ENCODE assay signal across 20 mouse cellular contexts in genomic region chr14:118193001-118193628, GRCm38 (mm10). TPM values are rescaled to one million over a fixed set of nuclear protein-coding genes. Genes with fewer than 3 reads are reported as not detected.
A peak's percentile ranks its signal among the peaks of the same experiment; 100 is the strongest.
DNase-seq lines count a peak whose midpoint lies in the region; ATAC-seq and TF ChIP-seq lines count a peak whose summit lies in the region.
"Had no signal": no experiment of that assay in that cellular context is flagged by ENCODE, and none has a peak within 500 bp of the region (broad histone marks: within the 10 kb centered on the region; RNA-seq: fewer than 3 reads in every experiment).

No protein-coding gene starts in this region.

- peaks cover 8% of the 10 kb centered on the region for H3K4me1 ChIP-seq in forebrain, embryonic 13.5 days
- peaks cover 28% of the 10 kb centered on the region for H3K4me1 ChIP-seq in midbrain, embryonic 13.5 days (replicated peaks)
- H3K4me1 ChIP-seq in kidney, embryonic 16.5 days (ENCODE audit: insufficient read depth, low read length) = no peaks in the 10 kb centered on the region
- H3K4me1 ChIP-seq: heart, embryonic 15.5 days had no signal

- no peak for DNase-seq in layer of hippocampus, adult 2 months (ENCODE audit: low spot score in 2 of 2)
- DNase-seq in layer of hippocampus, postnatal 10 days (ENCODE audit: low spot score in 2 of 2) = no peak
- DNase-seq in ZHBTc4 (ENCODE audit: low read depth, low spot score) = peak; percentile 54
- DNase-seq in cerebellum, adult 18-20 months = no peak
- no peak for DNase-seq in gastrocnemius, postnatal 10 days
- DNase-seq: cerebellum, adult 11-12 months; gastrocnemius, adult 2 months; heart, adult 18-20 months; kidney, adult 9 months; lung, adult 18-20 months; right cerebral cortex, postnatal 4 days; thymus, postnatal 4 days had no signal

- TF ChIP-seq CTCF in layer of hippocampus, adult 2 months (conservative IDR thresholded peaks at IDR 0.05) = peak; percentile 42

- H3K27ac ChIP-seq in layer of hippocampus, adult 2 months = no peak overlapping the region
- H3K27ac ChIP-seq in forebrain, embryonic 13.5 days = no peak overlapping the region
- H3K27ac ChIP-seq in midbrain, embryonic 13.5 days = peak overlapping the region; percentile 67
- no peak overlapping the region for H3K27ac ChIP-seq in kidney, embryonic 16.5 days (ENCODE audit: low read length)
- H3K27ac ChIP-seq: gastrocnemius, adult 2 months; heart, embryonic 15.5 days; neural tube, embryonic 15.5 days had no signal

- H3K4me3 ChIP-seq in layer of hippocampus, adult 2 months = no peak overlapping the region
- H3K4me3 ChIP-seq in forebrain, embryonic 13.5 days = no peak overlapping the region
- H3K4me3 ChIP-seq in midbrain, embryonic 13.5 days (replicated peaks) = no peak overlapping the region
- H3K4me3 ChIP-seq in kidney, embryonic 16.5 days (ENCODE audit: low read length) = no peak overlapping the region
- H3K4me3 ChIP-seq: gastrocnemius, adult 2 months; heart, embryonic 15.5 days; neural tube, embryonic 15.5 days had no signal

- H3K4me2 ChIP-seq in forebrain, embryonic 13.5 days = peak overlapping the region; percentile 26
- peak overlapping the region; percentile 37 for H3K4me2 ChIP-seq in midbrain, embryonic 13.5 days (replicated peaks)
- no peak overlapping the region for H3K4me2 ChIP-seq in kidney, embryonic 16.5 days (replicated peaks; ENCODE audit: low read depth, low read length)
- H3K4me2 ChIP-seq: heart, embryonic 15.5 days; neural tube, embryonic 15.5 days had no signal

- WGBS in forebrain, embryonic 13.5 days = 19% methylated on average over 10 of the region's 10 CpGs
- WGBS in midbrain, embryonic 13.5 days = 14% methylated on average over 10 of the region's 10 CpGs
- 51% methylated on average over 10 of the region's 10 CpGs for WGBS in kidney, embryonic 16.5 days

- no peaks in the 10 kb centered on the region for H3K9me3 ChIP-seq in forebrain, embryonic 13.5 days (replicated peaks)
- H3K9me3 ChIP-seq in midbrain, embryonic 13.5 days = no peaks in the 10 kb centered on the region
- H3K9me3 ChIP-seq in kidney, embryonic 16.5 days (ENCODE audit: low read length) = no peaks in the 10 kb centered on the region
- H3K9me3 ChIP-seq: G1E; heart, embryonic 15.5 days; neural tube, embryonic 15.5 days had no signal

- ATAC-seq in forebrain, embryonic 13.5 days = no peak
- 0 out of 2 replicates have a peak, but pooled peaks have one; percentile 35 for ATAC-seq in midbrain, embryonic 13.5 days
- no peak for ATAC-seq in kidney, embryonic 16.5 days (ENCODE audit: low FRiP score, low TSS enrichment)

- H3K27me3 ChIP-seq in forebrain, embryonic 13.5 days = peaks cover 38% of the 10 kb centered on the region
- H3K27me3 ChIP-seq in midbrain, embryonic 13.5 days = peaks cover 42% of the 10 kb centered on the region
- peaks cover 53% of the 10 kb centered on the region for H3K27me3 ChIP-seq in kidney, embryonic 16.5 days (ENCODE audit: insufficient read depth, low read length)

- H3K36me3 ChIP-seq in forebrain, embryonic 13.5 days (ENCODE audit: poor library complexity, severe bottlenecking) = no peaks in the 10 kb centered on the region
- no peaks in the 10 kb centered on the region for H3K36me3 ChIP-seq in midbrain, embryonic 13.5 days
- H3K36me3 ChIP-seq in kidney, embryonic 16.5 days (ENCODE audit: insufficient read depth, low read length) = no peaks in the 10 kb centered on the region
- H3K36me3 ChIP-seq: G1E; heart, embryonic 15.5 days; neural tube, embryonic 15.5 days had no signal

- no peak overlapping the region for H3K9ac ChIP-seq in forebrain, embryonic 13.5 days
- no peak overlapping the region for H3K9ac ChIP-seq in midbrain, embryonic 13.5 days (replicated peaks)
- H3K9ac ChIP-seq in kidney, embryonic 16.5 days (replicated peaks; ENCODE audit: low read length) = no peak overlapping the region
- H3K9ac ChIP-seq: heart, embryonic 15.5 days; neural tube, embryonic 15.5 days had no signal

RNA-seq across cellular contexts. Expression of gene Sox21, which starts 43.7 kb away (rescaled TPM):
- total RNA-seq in layer of hippocampus, adult 2 months (2021) = 1 to 10 TPM; 7.6 to 9.7 TPM
- total RNA-seq in layer of hippocampus, postnatal 10 days (2021) = 10 to 100 TPM; 11.8 to 13.1 TPM
- 8.9 and 11.5 TPM in 2 replicates for polyA plus RNA-seq in forebrain, embryonic 13.5 days (2015; fragmentation: Nextera tagmentation; extraction: Ambion mirVana)
- 12.2 and 16.7 TPM in 2 replicates for polyA plus RNA-seq in midbrain, embryonic 13.5 days (2015; fragmentation: Nextera tagmentation; extraction: Ambion mirVana)
- total RNA-seq in gastrocnemius, postnatal 10 days (2021) = not detected
- polyA plus RNA-seq in kidney, embryonic 16.5 days (2015; fragmentation: Nextera tagmentation; extraction: Ambion mirVana) = not detected in 2 replicates
- total RNA-seq: adrenal gland, adult 18-20 months; gastrocnemius, adult 2 months; hematopoietic stem cell, adult 5-6 weeks had no signal
- polyA plus RNA-seq: heart, embryonic 15.5 days had no signal

RNA-seq across cellular contexts. Expression of gene Gpr180, which starts 56.2 kb away (rescaled TPM):
- 10 to 100 TPM; 23.7 to 25.1 TPM for total RNA-seq in layer of hippocampus, adult 2 months (2021)
- total RNA-seq in layer of hippocampus, postnatal 10 days (2021) = 10 to 100 TPM; 27.0 to 28.4 TPM
- 28.1 and 31.4 TPM in 2 replicates for polyA plus RNA-seq in forebrain, embryonic 13.5 days (2015; fragmentation: Nextera tagmentation; extraction: Ambion mirVana)
- 33.4 and 34.6 TPM in 2 replicates for polyA plus RNA-seq in midbrain, embryonic 13.5 days (2015; fragmentation: Nextera tagmentation; extraction: Ambion mirVana)
- 10 to 100 TPM; 33.2 TPM for total RNA-seq in gastrocnemius, postnatal 10 days (2021)
- polyA plus RNA-seq in kidney, embryonic 16.5 days (2015; fragmentation: Nextera tagmentation; extraction: Ambion mirVana) = 57.2 and 60.3 TPM in 2 replicates

Comparison
In these comparisons a context has a peak if more than half of its experiments do, and no peak if none do; other contexts are left out.
1. RNA of gene Sox21, which starts 43.7 kb away (total RNA-seq): 11.8 to 13.1 TPM in layer of hippocampus, postnatal 10 days and 7.6 to 9.7 TPM in layer of hippocampus, adult 2 months; not detected in gastrocnemius, postnatal 10 days; every median in the first group is over 4 times any median in the second.